In genomic region chr4:156234021-156234501, GRCm38 (mm10) we compare ENCODE assay signal across 7 mouse cellular contexts. TPM values are rescaled to one million over a fixed set of nuclear protein-coding genes. Genes with fewer than 3 reads are reported as not detected.
DNase-seq lines count a peak whose midpoint lies in the region; ATAC-seq lines count a peak whose summit lies in the region.

No protein-coding gene starts in this region.

- ATAC-seq in megakaryocyte, adult 5-6 weeks (ENCODE audit: poor library complexity, severe bottlenecking) = no peak
- peak; percentile 22; the same call in 1 of the 2 replicates for ATAC-seq in hindbrain, embryonic 13.5 days (ENCODE audit: low FRiP score)
- ATAC-seq in megakaryocyte-erythroid progenitor cell, adult 5-6 weeks (replicated peaks; ENCODE audit: low FRiP score, low TSS enrichment, poor library complexity, severe bottlenecking) = 0 out of 2 replicates have a peak, but pooled peaks have one; percentile 4
- no peak for ATAC-seq in monocyte, adult 5-6 weeks (replicated peaks; ENCODE audit: insufficient number of reproducible peaks, low FRiP score, low TSS enrichment, poor library complexity, severe bottlenecking)

- peaks cover 61% of the 10 kb centered on the region for H3K36me3 ChIP-seq in megakaryocyte, embryonic 14.5 days (replicated peaks; ENCODE audit: low read length)
- H3K36me3 ChIP-seq in hindbrain, embryonic 13.5 days = peaks cover 58% of the 10 kb centered on the region

- H3K27me3 ChIP-seq in megakaryocyte, embryonic 14.5 days (replicated peaks) = peaks cover 7% of the 10 kb centered on the region
- H3K27me3 ChIP-seq in hindbrain, embryonic 13.5 days = no peaks in the 10 kb centered on the region

- H3K27ac ChIP-seq in hindbrain, embryonic 13.5 days = peak overlapping the region; percentile 89

- peaks cover 42% of the 10 kb centered on the region for H3K4me1 ChIP-seq in megakaryocyte, embryonic 14.5 days
- peaks cover 23% of the 10 kb centered on the region for H3K4me1 ChIP-seq in hindbrain, embryonic 13.5 days (replicated peaks)

- H3K9me3 ChIP-seq in megakaryocyte, embryonic 14.5 days = no peaks in the 10 kb centered on the region
- no peaks in the 10 kb centered on the region for H3K9me3 ChIP-seq in hindbrain, embryonic 13.5 days

- peak overlapping the region; percentile 84 for H3K9ac ChIP-seq in hindbrain, embryonic 13.5 days

- DNase-seq in embryo, embryonic 10.5 days (ENCODE audit: low spot score) = peak; percentile 63
- no peak for DNase-seq in urinary bladder, postnatal 10 days (ENCODE audit: low spot score)

- H3K4me2 ChIP-seq in hindbrain, embryonic 13.5 days = peak overlapping the region; percentile 92

- peak overlapping the region; percentile 92 for H3K4me3 ChIP-seq in megakaryocyte, embryonic 14.5 days (replicated peaks)
- H3K4me3 ChIP-seq in hindbrain, embryonic 13.5 days = peak overlapping the region; percentile 85

- WGBS in hindbrain, embryonic 13.5 days = 2% methylated on average over 17 of the region's 17 CpGs

RNA-seq across cellular contexts. Expression of gene Plekhn1, which starts 0.6 kb away (rescaled TPM):
- polyA plus RNA-seq in megakaryocyte, embryonic 14.5 days (2012; ENCODE audit: insufficient read depth, low replicate concordance) = 16.1 and 21.9 TPM in 2 replicates
- 8.5 and 10.5 TPM in 2 replicates for total RNA-seq in megakaryocyte, adult 5-6 weeks (2015)
- 11.2 and 14.1 TPM in 2 replicates for total RNA-seq in megakaryocyte, adult 5-6 weeks (2017)
- 26.4 and 26.6 TPM in 2 replicates for polyA plus RNA-seq in hindbrain, embryonic 13.5 days (2015; fragmentation: Nextera tagmentation; extraction: Ambion mirVana)
- 16.9 and 31.4 TPM in 2 replicates for total RNA-seq in megakaryocyte-erythroid progenitor cell, adult 5-6 weeks (2014; fragmentation: Nextera tagmentation)
- total RNA-seq in megakaryocyte-erythroid progenitor cell, adult 5-6 weeks (2017) = 8.7 and 11.7 TPM in 2 replicates
- 4.3 to 17.1 TPM (median 16.9 TPM) in 3 replicates for total RNA-seq in monocyte, adult 5-6 weeks (2017)

RNA-seq across cellular contexts. Expression of gene Noc2l, which starts 1.7 kb away (rescaled TPM):
- 9.1 and 29.6 TPM in 2 replicates for polyA plus RNA-seq in megakaryocyte, embryonic 14.5 days (2012; ENCODE audit: insufficient read depth, low replicate concordance)
- total RNA-seq in megakaryocyte, adult 5-6 weeks (2015) = 23.9 and 25.2 TPM in 2 replicates
- total RNA-seq in megakaryocyte, adult 5-6 weeks (2017) = 43.9 and 47.3 TPM in 2 replicates
- 49.0 and 53.7 TPM in 2 replicates for polyA plus RNA-seq in hindbrain, embryonic 13.5 days (2015; fragmentation: Nextera tagmentation; extraction: Ambion mirVana)
- total RNA-seq in megakaryocyte-erythroid progenitor cell, adult 5-6 weeks (2014; fragmentation: Nextera tagmentation) = 160 TPM in 2 replicates
- total RNA-seq in megakaryocyte-erythroid progenitor cell, adult 5-6 weeks (2017) = 148 and 207 TPM in 2 replicates
- total RNA-seq in monocyte, adult 5-6 weeks (2017) = 33.0 to 53.8 TPM (median 40.5 TPM) in 3 replicates

RNA-seq across cellular contexts. Expression of gene Perm1, which starts 18.4 kb away (rescaled TPM):
- polyA plus RNA-seq in megakaryocyte, embryonic 14.5 days (2012; ENCODE audit: insufficient read depth, low replicate concordance) = not detected in 2 replicates
- total RNA-seq in megakaryocyte, adult 5-6 weeks (2015) = 0.11 TPM in 1 of 2 replicates, not detected in the other
- total RNA-seq in megakaryocyte, adult 5-6 weeks (2017) = not detected in 2 replicates
- polyA plus RNA-seq in hindbrain, embryonic 13.5 days (2015; fragmentation: Nextera tagmentation; extraction: Ambion mirVana) = 2.5 and 2.7 TPM in 2 replicates
- not detected in 2 replicates for total RNA-seq in megakaryocyte-erythroid progenitor cell, adult 5-6 weeks (2014; fragmentation: Nextera tagmentation)
- not detected in 2 replicates for total RNA-seq in megakaryocyte-erythroid progenitor cell, adult 5-6 weeks (2017)
- 0.19 to 0.48 TPM in 2 of 3 replicates, not detected in the other for total RNA-seq in monocyte, adult 5-6 weeks (2017)

RNA-seq across cellular contexts. Expression of gene Samd11, which starts 21.4 kb away (rescaled TPM):
- polyA plus RNA-seq in megakaryocyte, embryonic 14.5 days (2012; ENCODE audit: insufficient read depth, low replicate concordance) = 2.5 TPM in 1 of 2 replicates, not detected in the other
- total RNA-seq in megakaryocyte, adult 5-6 weeks (2015) = 0.04 and 0.34 TPM in 2 replicates
- 0.49 TPM in 1 of 2 replicates, not detected in the other for total RNA-seq in megakaryocyte, adult 5-6 weeks (2017)
- polyA plus RNA-seq in hindbrain, embryonic 13.5 days (2015; fragmentation: Nextera tagmentation; extraction: Ambion mirVana) = 2.8 and 3.1 TPM in 2 replicates
- total RNA-seq in megakaryocyte-erythroid progenitor cell, adult 5-6 weeks (2014; fragmentation: Nextera tagmentation) = 0.47 and 0.72 TPM in 2 replicates
- total RNA-seq in megakaryocyte-erythroid progenitor cell, adult 5-6 weeks (2017) = 0.23 and 0.70 TPM in 2 replicates
- total RNA-seq in monocyte, adult 5-6 weeks (2017) = 0.19 to 1.8 TPM (median 0.29 TPM) in 3 replicates

RNA-seq across cellular contexts. Expression of gene AW011738, which starts 31.0 kb away (rescaled TPM):
- polyA plus RNA-seq in megakaryocyte, embryonic 14.5 days (2012; ENCODE audit: insufficient read depth, low replicate concordance) = 0.89 and 3.4 TPM in 2 replicates
- 0.11 and 0.42 TPM in 2 replicates for total RNA-seq in megakaryocyte, adult 5-6 weeks (2015)
- total RNA-seq in megakaryocyte, adult 5-6 weeks (2017) = 0.49 and 0.66 TPM in 2 replicates
- 4.9 and 6.8 TPM in 2 replicates for polyA plus RNA-seq in hindbrain, embryonic 13.5 days (2015; fragmentation: Nextera tagmentation; extraction: Ambion mirVana)
- 0.55 TPM in 1 of 2 replicates, not detected in the other for total RNA-seq in megakaryocyte-erythroid progenitor cell, adult 5-6 weeks (2014; fragmentation: Nextera tagmentation)
- 0.38 and 1.2 TPM in 2 replicates for total RNA-seq in megakaryocyte-erythroid progenitor cell, adult 5-6 weeks (2017)
- total RNA-seq in monocyte, adult 5-6 weeks (2017) = 2.6 to 12.3 TPM (median 3.3 TPM) in 3 replicates

Comparison
In these comparisons a context has a peak if more than half of its experiments do, and no peak if none do; other contexts are left out.
1. ATAC-seq: peak in hindbrain, embryonic 13.5 days (single experiment) and megakaryocyte-erythroid progenitor cell, adult 5-6 weeks (single experiment); none in megakaryocyte, adult 5-6 weeks (single experiment) and monocyte, adult 5-6 weeks (single experiment).